Mouse (Mus musculus) common myeloid progenitor, adult 5-6 weeks (primary cell): Measurements from ENCODE around the gene Zfp746. TPM values are rescaled to one million over a fixed set of nuclear protein-coding genes. Genes with fewer than 3 reads are reported as not detected.

Source experiments
- ATAC-seq: replicated peaks from 2 replicates; pipeline ENCODE4 v1.8.0; 2016; ENCODE audit warnings: low read depth, mild to moderate bottlenecking, moderate TSS enrichment, inconsistent platforms; ENCODE audit not compliant: poor library complexity, severe bottlenecking
- total RNA-seq: library from RNA; stranded (forward); fragments of 200-1000, 187-1606 nt; gene quantifications from 2 replicates; pipeline ENCODE4 v1.2.3, GENCODE M21; 2017

Zfp746 gene
- total RNA-seq, 1 experiment from 2014 or later = 30.5 TPM

GRCm38 (mm10) chr6:48047450-48048351 is 38.7 kb downstream of the Zfp746 start:
- ATAC-seq = peak; percentile 13; the same call in 1 of the 2 replicates

GRCm38 (mm10) chr6:48047114-48047449 is 39.3 kb downstream of the Zfp746 start:
- ATAC-seq = peak; percentile 13; the same call in 1 of the 2 replicates

GRCm38 (mm10) chr6:48032661-48033060 is 53.7 kb downstream of the Zfp746 start:
- ATAC-seq = no peak

GRCm38 (mm10) chr6:48025905-48026660 is 60.3 kb downstream of the Zfp746 start:
- no peak for ATAC-seq

- no peak for ATAC-seq
Observed at GRCm38 (mm10) chr6:48024994-48025345, 61.4 kb downstream of the Zfp746 start.

- ATAC-seq = no peak
Observed at GRCm38 (mm10) chr6:48024330-48024993, 61.9 kb downstream of the Zfp746 start.

GRCm38 (mm10) chr6:48022672-48023071 is 63.7 kb downstream of the Zfp746 start:
- no peak for ATAC-seq

- no peak for ATAC-seq
Observed at GRCm38 (mm10) chr6:48021678-48022077, 64.7 kb downstream of the Zfp746 start.

- ATAC-seq = no peak
Observed at GRCm38 (mm10) chr6:48020006-48020405, 66.4 kb downstream of the Zfp746 start.

GRCm38 (mm10) chr6:48016841-48017240 is 69.6 kb downstream of the Zfp746 start:
- no peak for ATAC-seq

- peak; percentile 94 for ATAC-seq
Observed at GRCm38 (mm10) chr6:48016090-48016521, 70.3 kb downstream of the Zfp746 start.

Other genes with a start within 250 kb of the Zfp746 start
- gene Zfp282, start 209.4 kb downstream of the Zfp746 start, total RNA-seq = 15.1 and 16.9 TPM in 2 replicates
- gene Zfp212, start 166.1 kb downstream of the Zfp746 start, total RNA-seq = 9.0 and 10.3 TPM in 2 replicates
- gene Zfp956, start 133.2 kb downstream of the Zfp746 start, total RNA-seq = 7.9 and 10.3 TPM in 2 replicates
- 26.1 and 30.6 TPM in 2 replicates for gene Zfp777, start 37.7 kb downstream of the Zfp746 start, total RNA-seq